9 mouse cellular contexts compared by ENCODE assay signal in genomic region chr4:88938712-88939032, GRCm38 (mm10). TPM values are rescaled to one million over a fixed set of nuclear protein-coding genes. Genes with fewer than 3 reads are reported as not detected.
DNase-seq lines count a peak whose midpoint lies in the region; ATAC-seq and TF ChIP-seq lines count a peak whose summit lies in the region.
"Had no signal": no experiment of that assay in that cellular context is flagged by ENCODE, and none has a peak within 500 bp of the region (broad histone marks: within the 10 kb centered on the region; RNA-seq: fewer than 3 reads in every experiment).

No protein-coding gene starts in this region.

- no peak for TF ChIP-seq EP300 in ES-Bruce4 (IDR thresholded peaks at IDR 0.05; ENCODE audit: insufficient read depth, low read depth, low read length)

- H3K36me3 ChIP-seq in heart, embryonic 15.5 days, result no peaks in the 10 kb centered on the region
- H3K36me3 ChIP-seq in ES-Bruce4 (ENCODE audit: control insufficient read depth, insufficient read depth, low read length, poor library complexity, severe bottlenecking), result no peaks in the 10 kb centered on the region
- no peaks in the 10 kb centered on the region for H3K36me3 ChIP-seq in forebrain, embryonic 14.5 days (ENCODE audit: control insufficient read depth, insufficient read depth, low read length)
- H3K36me3 ChIP-seq in liver, embryonic 15.5 days (replicated peaks), result no peaks in the 10 kb centered on the region

- TF ChIP-seq POLR2A in ES-Bruce4 (IDR thresholded peaks at IDR 0.05; ENCODE audit: insufficient read depth, low read length), result no peak

- no peak overlapping the region for H3K27ac ChIP-seq in heart, embryonic 15.5 days
- H3K27ac ChIP-seq in ES-Bruce4 (ENCODE audit: insufficient read depth, low read length), result no peak overlapping the region
- H3K27ac ChIP-seq in forebrain, embryonic 14.5 days (ENCODE audit: low read depth, low read length), result peak overlapping the region; percentile 39; the same call in 1 of the 2 replicates
- H3K27ac ChIP-seq in liver, embryonic 15.5 days (replicated peaks), result no peak overlapping the region

- no peak for TF ChIP-seq CTCF in ES-Bruce4 (IDR thresholded peaks at IDR 0.05; ENCODE audit: low read depth, low read length)

- peak overlapping the region; percentile 75 for H3K4me3 ChIP-seq in heart, embryonic 15.5 days
- peak overlapping the region; percentile 96 for H3K4me3 ChIP-seq in ES-Bruce4 (ENCODE audit: low read depth, low read length)
- peak overlapping the region; percentile 65 for H3K4me3 ChIP-seq in forebrain, embryonic 14.5 days (ENCODE audit: low read depth, low read length)
- peak overlapping the region; percentile 74 for H3K4me3 ChIP-seq in liver, embryonic 15.5 days (replicated peaks)

- peaks cover 6% of the 10 kb centered on the region for H3K4me1 ChIP-seq in heart, embryonic 15.5 days (replicated peaks)
- H3K4me1 ChIP-seq in ES-Bruce4 (ENCODE audit: control insufficient read depth, insufficient read depth, low read length), result no peaks in the 10 kb centered on the region
- H3K4me1 ChIP-seq in forebrain, embryonic 14.5 days (ENCODE audit: control insufficient read depth, insufficient read depth, low read length), result no peaks in the 10 kb centered on the region
- H3K4me1 ChIP-seq in liver, embryonic 15.5 days (replicated peaks), result peaks cover 18% of the 10 kb centered on the region

- no peak for ATAC-seq in heart, embryonic 15.5 days (replicated peaks; ENCODE audit: insufficient number of reproducible peaks, insufficient read depth, low FRiP score, low read depth)
- ATAC-seq in forebrain, embryonic 14.5 days, result no peak
- peak; percentile 27; the same call in 1 of the 2 replicates for ATAC-seq in liver, embryonic 15.5 days (ENCODE audit: insufficient read depth)
- ATAC-seq in activated CD4-positive, CD25-positive, alpha-beta regulatory T cell, adult 4 months, result no peak

- H3K27me3 ChIP-seq in heart, embryonic 15.5 days, result peaks cover 34% of the 10 kb centered on the region
- no peaks in the 10 kb centered on the region; the same call in 1 of the 2 replicates for H3K27me3 ChIP-seq in ES-Bruce4 (ENCODE audit: control insufficient read depth, insufficient read depth, low read length, poor library complexity, severe bottlenecking)
- peaks cover 18% of the 10 kb centered on the region for H3K27me3 ChIP-seq in forebrain, embryonic 14.5 days (replicated peaks; ENCODE audit: control insufficient read depth, insufficient read depth, low read length)
- H3K27me3 ChIP-seq in liver, embryonic 15.5 days, result peaks cover 22% of the 10 kb centered on the region

- no peak for DNase-seq in heart, adult 11 months
- DNase-seq in forebrain, embryonic 14.5 days (ENCODE audit: low spot score), result peak; percentile 58
- DNase-seq in frontal cortex, postnatal 25 days (ENCODE audit: low spot score in 2 of 2), result no peak
- no peak for DNase-seq in cerebellum, postnatal 4 days (ENCODE audit: low spot score in 2 of 2)

- 12% methylated on average over 11 of the region's 11 CpGs for WGBS in heart, embryonic 15.5 days
- 7% methylated on average over 11 of the region's 11 CpGs for WGBS in forebrain, embryonic 14.5 days
- WGBS in liver, embryonic 15.5 days (ENCODE audit: insufficient replicate concordance), result 19% methylated on average over 11 of the region's 11 CpGs

- H3K9me3 ChIP-seq in heart, embryonic 15.5 days (replicated peaks), result no peaks in the 10 kb centered on the region
- no peaks in the 10 kb centered on the region for H3K9me3 ChIP-seq in ES-Bruce4 (replicated peaks; ENCODE audit: control insufficient read depth, insufficient read depth, low read length, poor library complexity, severe bottlenecking)
- H3K9me3 ChIP-seq in forebrain, embryonic 14.5 days (replicated peaks; ENCODE audit: control insufficient read depth, low read length), result no peaks in the 10 kb centered on the region
- no peaks in the 10 kb centered on the region for H3K9me3 ChIP-seq in liver, embryonic 15.5 days (replicated peaks)

- peak overlapping the region; percentile 52 for H3K9ac ChIP-seq in heart, embryonic 15.5 days
- peak overlapping the region; percentile 84 for H3K9ac ChIP-seq in ES-Bruce4 (ENCODE audit: low read depth, poor library complexity, severe bottlenecking)
- H3K9ac ChIP-seq in forebrain, embryonic 14.5 days (ENCODE audit: low read length), result peak overlapping the region; percentile 71
- H3K9ac ChIP-seq in liver, embryonic 15.5 days, result peak overlapping the region; percentile 62; the same call in 1 of the 2 replicates

- H3K4me2 ChIP-seq in heart, embryonic 15.5 days, result peak overlapping the region; percentile 98
- H3K4me2 ChIP-seq in forebrain, embryonic 14.5 days (ENCODE audit: low read length), result peak overlapping the region; percentile 87
- peak overlapping the region; percentile 94 for H3K4me2 ChIP-seq in liver, embryonic 15.5 days

RNA-seq across cellular contexts. Expression of gene Ifne, which starts 58.7 kb away (rescaled TPM):
- polyA plus RNA-seq in heart, embryonic 15.5 days (2015; fragmentation: Nextera tagmentation; extraction: Ambion mirVana), result not detected in 2 replicates
- polyA plus RNA-seq in ES-Bruce4 (2011; ENCODE audit: insufficient read depth, insufficient read length, low read depth, missing spikeins), result not detected in 2 replicates
- not detected in 2 replicates for polyA plus RNA-seq in forebrain, embryonic 14.5 days (2014; fragmentation: Nextera tagmentation; extraction: Ambion mirVana)
- not detected in 2 replicates for polyA plus RNA-seq in liver, embryonic 15.5 days (2015; fragmentation: Nextera tagmentation; extraction: Ambion mirVana)
- not detected for polyA plus RNA-seq in activated CD4-positive, CD25-positive, alpha-beta regulatory T cell, adult 4 months (2017; shearing (Covaris generic))
- polyA plus RNA-seq: large intestine, adult 2 months had no signal
